ENCODE assay signal across 9 mouse cellular contexts in genomic region chr15:81936679-81937078, GRCm38 (mm10). TPM values are rescaled to one million over a fixed set of nuclear protein-coding genes. Genes with fewer than 3 reads are reported as not detected.
DNase-seq lines count a peak whose midpoint lies in the region; ATAC-seq and TF ChIP-seq lines count a peak whose summit lies in the region.
"Had no signal": no experiment of that assay in that cellular context is flagged by ENCODE, and none has a peak within 500 bp of the region (broad histone marks: within the 10 kb centered on the region; RNA-seq: fewer than 3 reads in every experiment).

Gene Csdc2 (plus strand): TSS chr15:81936759.

- no peaks in the 10 kb centered on the region for H3K9me3 ChIP-seq in embryonic facial prominence, embryonic 11.5 days (replicated peaks; ENCODE audit: control insufficient read depth, low read length)
- H3K9me3 ChIP-seq in lung, postnatal 0 days (ENCODE audit: low read length) = no peaks in the 10 kb centered on the region

- intact Hi-C loops in heart, postnatal 10 days (cut with DNase I) = no loop called here

- no peaks in the 10 kb centered on the region for H3K36me3 ChIP-seq in liver, adult 2 months (ENCODE audit: control insufficient read depth, insufficient read depth, low read length)
- no peaks in the 10 kb centered on the region for H3K36me3 ChIP-seq in embryonic facial prominence, embryonic 11.5 days (replicated peaks; ENCODE audit: control insufficient read depth, insufficient read depth, low read depth, low read length)
- H3K36me3 ChIP-seq in lung, postnatal 0 days (ENCODE audit: insufficient read depth, low read length) = no peaks in the 10 kb centered on the region

- H3K27me3 ChIP-seq in liver, adult 2 months (ENCODE audit: control insufficient read depth, insufficient read depth, low read length) = no peaks in the 10 kb centered on the region
- H3K27me3 ChIP-seq in embryonic facial prominence, embryonic 11.5 days (ENCODE audit: control insufficient read depth, insufficient read depth, low read length) = no peaks in the 10 kb centered on the region; the same call in 1 of the 2 replicates
- no peaks in the 10 kb centered on the region for H3K27me3 ChIP-seq in lung, postnatal 0 days (replicated peaks; ENCODE audit: insufficient read depth, low read length)

- peak within 1 kb of the TSS; percentile 86 for H3K4me2 ChIP-seq in embryonic facial prominence, embryonic 11.5 days (ENCODE audit: low read depth, low read length)
- H3K4me2 ChIP-seq in lung, postnatal 0 days (replicated peaks; ENCODE audit: low read depth, low read length) = peak within 1 kb of the TSS; percentile 44

- peak; percentile 6; the same call in 1 of the 2 replicates for TF ChIP-seq CTCF in liver, adult 2 months (IDR thresholded peaks at IDR 0.05; ENCODE audit: low read depth, low read length)
- TF ChIP-seq CTCF in layer of hippocampus, adult 2 months (conservative IDR thresholded peaks at IDR 0.05) = no peak
- peak; percentile 46 for TF ChIP-seq CTCF in lung, postnatal 0 days (IDR thresholded peaks at IDR 0.05)

- no peak within 1 kb of the TSS for H3K9ac ChIP-seq in liver, adult 2 months (ENCODE audit: low read depth, low read length)
- H3K9ac ChIP-seq in embryonic facial prominence, embryonic 11.5 days (replicated peaks; ENCODE audit: low read length) = peak within 1 kb of the TSS; percentile 65
- no peak within 1 kb of the TSS; the same call in 1 of the 2 replicates for H3K9ac ChIP-seq in lung, postnatal 0 days (replicated peaks; ENCODE audit: low read depth)

- peak; percentile 63 for ATAC-seq in embryonic facial prominence, embryonic 11.5 days (replicated peaks; ENCODE audit: insufficient number of reproducible peaks, low FRiP score, low TSS enrichment, low read depth)
- ATAC-seq in lung, postnatal 0 days = peak; percentile 60
- no peak for ATAC-seq in megakaryocyte-erythroid progenitor cell, adult 5-6 weeks (replicated peaks; ENCODE audit: low FRiP score, low TSS enrichment, poor library complexity, severe bottlenecking)

- 6% methylated on average over 12 of the region's 12 CpGs for WGBS in liver, adult 2 months
- WGBS in embryonic facial prominence, embryonic 11.5 days = 0% methylated on average over 12 of the region's 12 CpGs
- 3% methylated on average over 12 of the region's 12 CpGs for WGBS in lung, postnatal 0 days

- TF ChIP-seq POLR2A in liver, adult 2 months (IDR thresholded peaks at IDR 0.05; ENCODE audit: extremely low read depth, insufficient read depth, low read length) = no peak

- peak within 1 kb of the TSS; percentile 49; the same call in 1 of the 2 replicates for H3K4me3 ChIP-seq in liver, adult 2 months (ENCODE audit: insufficient read depth, low read depth, low read length)
- peak within 1 kb of the TSS; percentile 44 for H3K4me3 ChIP-seq in embryonic facial prominence, embryonic 11.5 days (ENCODE audit: low read depth, low read length)
- peak within 1 kb of the TSS; percentile 59 for H3K4me3 ChIP-seq in layer of hippocampus, adult 2 months
- peak within 1 kb of the TSS; percentile 25 for H3K4me3 ChIP-seq in lung, postnatal 0 days (ENCODE audit: low read depth, low read length)

- no peaks in the 10 kb centered on the region for H3K79me2 ChIP-seq in liver, adult 2 months (ENCODE audit: control insufficient read depth, insufficient read depth, low read length)

- H3K4me1 ChIP-seq in liver, adult 2 months (ENCODE audit: control insufficient read depth, insufficient read depth, low read length) = no peaks in the 10 kb centered on the region
- H3K4me1 ChIP-seq in embryonic facial prominence, embryonic 11.5 days (ENCODE audit: control insufficient read depth, insufficient read depth, low read length) = peaks cover 5% of the 10 kb centered on the region
- no peaks in the 10 kb centered on the region; the same call in 1 of the 2 replicates for H3K4me1 ChIP-seq in lung, postnatal 0 days (ENCODE audit: insufficient read depth, low read depth, low read length)

- no peak for TF ChIP-seq EP300 in lung, postnatal 0 days (IDR thresholded peaks at IDR 0.05)

- H3K27ac ChIP-seq in liver, adult 2 months (replicated peaks; ENCODE audit: insufficient read depth, low read depth, low read length) = no peak within 1 kb of the TSS
- no peak within 1 kb of the TSS for H3K27ac ChIP-seq in embryonic facial prominence, embryonic 11.5 days (replicated peaks; ENCODE audit: low read depth, low read length)
- H3K27ac ChIP-seq in layer of hippocampus, adult 2 months = peak within 1 kb of the TSS; percentile 93
- peak within 1 kb of the TSS; percentile 38; the same call in 1 of the 2 replicates for H3K27ac ChIP-seq in lung, postnatal 0 days (ENCODE audit: low read length)

- DNase-seq in liver, adult 2 months (ENCODE audit: extremely low read depth, low read depth, low spot score) = no peak
- no peak for DNase-seq in liver
- peak; percentile 76 for DNase-seq in embryonic facial prominence, embryonic 11.5 days (ENCODE audit: low spot score)
- DNase-seq in heart, postnatal 10 days = peak; percentile 62 to 73
- DNase-seq in layer of hippocampus, adult 2 months (ENCODE audit: low spot score in 2 of 2) = peak; percentile 60 to 73
- peak; percentile 47 for DNase-seq in lung, postnatal 0 days (ENCODE audit: low spot score)
- peak; percentile 57 for DNase-seq in right cerebral cortex, postnatal 14 days

RNA-seq across cellular contexts. Expression of gene Csdc2, which starts in this region (rescaled TPM):
- 0.09 and 0.13 TPM in 2 replicates for total RNA-seq in liver, adult 2 months (2014; rRNA removed)
- 0.35 and 0.80 TPM in 2 replicates for polyA plus RNA-seq in liver, adult 2 months (2012; rRNA removed)
- 5.5 and 8.4 TPM in 2 replicates for polyA plus RNA-seq in embryonic facial prominence, embryonic 11.5 days (2014; fragmentation: Nextera tagmentation; extraction: Ambion mirVana)
- total RNA-seq in heart, postnatal 10 days (2021) = 10 to 100 TPM in 1 of 2 experiments, 1 to 10 TPM in 1; 7.8 to 19.8 TPM
- total RNA-seq in layer of hippocampus, adult 2 months (2021) = 10 to 100 TPM; 75.2 to 81.8 TPM
- 3.8 TPM in 2 replicates for polyA plus RNA-seq in lung, postnatal 0 days (2015; fragmentation: Nextera tagmentation; extraction: Ambion mirVana)
- total RNA-seq in megakaryocyte-erythroid progenitor cell, adult 5-6 weeks (2014; fragmentation: Nextera tagmentation) = not detected in 2 replicates
- not detected in 2 replicates for total RNA-seq in megakaryocyte-erythroid progenitor cell, adult 5-6 weeks (2017)
- total RNA-seq: MEL had no signal

Comparison
In these comparisons a context has a peak if more than half of its experiments do, and no peak if none do; other contexts are left out.
1. DNase-seq: peak in embryonic facial prominence, embryonic 11.5 days (single experiment), heart, postnatal 10 days (2 of 2), layer of hippocampus, adult 2 months (2 of 2), lung, postnatal 0 days (single experiment) and right cerebral cortex, postnatal 14 days (single experiment); none in liver, adult 2 months (single experiment) and liver (single experiment).
2. H3K27ac ChIP-seq: peak in layer of hippocampus, adult 2 months (single experiment) and lung, postnatal 0 days (single experiment); none in liver, adult 2 months (single experiment) and embryonic facial prominence, embryonic 11.5 days (single experiment).
3. Peak in every context shown above with its lines, with median percentiles within 50 percentile points of each other: H3K4me3 ChIP-seq.